Mouse (Mus musculus) erythroblast, embryonic 14.5 days (primary cell): ENCODE results near the gene Mdm1.

Experiments
- GATA1 ChIP-seq: IDR thresholded peaks from 2 replicates; pipeline ENCODE4 v1.6.1; 2012; ENCODE audit warnings: low read length, inconsistent platforms, mixed read lengths
- TAL1 ChIP-seq: IDR thresholded peaks from 3 replicates; pipeline ENCODE4 v1.6.1; 2012; ENCODE audit warnings: low read length, inconsistent platforms, mixed read lengths

DNA sequence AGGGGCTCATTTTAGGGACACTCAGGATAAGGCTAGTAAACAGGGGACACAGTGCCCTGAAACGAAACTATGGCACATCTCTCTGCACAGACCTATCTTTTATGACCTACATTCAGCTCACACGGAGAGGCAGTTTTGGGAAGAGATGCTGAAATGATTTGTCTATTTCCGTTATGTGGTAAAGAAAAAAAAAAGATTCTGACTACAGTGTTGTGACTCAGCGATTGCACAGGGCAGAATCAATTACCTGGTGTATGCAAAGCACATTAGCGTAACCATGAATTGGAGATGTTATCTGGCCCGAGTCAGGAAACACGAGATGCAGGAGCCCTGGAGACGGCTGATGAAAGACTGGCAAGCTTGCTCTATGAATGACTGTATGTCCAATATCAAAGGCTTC is 30.8 kb downstream of the Mdm1 start:
- no peak for TF ChIP-seq TAL1
- no peak for TF ChIP-seq GATA1
